Mouse (Mus musculus) midbrain, embryonic 14.5 days (tissue): ENCODE measurements around the gene Cdk12. TPM values are rescaled to one million over a fixed set of nuclear protein-coding genes. Genes with fewer than 3 reads are reported as not detected.
"Not testable (repeated sequence)": the region's sequence is repeated elsewhere in the genome, so short reads cannot be mapped to it uniquely, and the experiment has no call there.

Source experiments
- ATAC-seq: fragments of 200-750 bp; cut with Nextera tagmentation; 2 replicates; pipeline ENCODE4 v1.8.0; 2017; ENCODE audit warnings: moderate number of reproducible peaks, moderate library complexity; ENCODE audit not compliant: low FRiP score, low TSS enrichment
- DNase-seq: peaks from one replicate; pipeline ENCODE4 v3.0.0-alpha.2; 2015
- H3K27ac ChIP-seq: fragments of 300-500 bp; sonication (generic); replicated peaks from 2 replicates; pipeline ENCODE4 v1.5.1; 2014; ENCODE audit warnings: mild to moderate bottlenecking, low read depth, low read length, moderate library complexity
- H3K27me3 ChIP-seq: fragments of 300-500 bp; sonication (generic); 2 replicates; pipeline ENCODE4 v1.6.1; 2014; ENCODE audit warnings: low read length, control low read depth, mixed read lengths; ENCODE audit not compliant: control insufficient read depth, insufficient read depth
- H3K36me3 ChIP-seq: fragments of 300-500 bp; sonication (generic); 2 replicates; pipeline ENCODE4 v1.6.1; 2014; ENCODE audit warnings: low read length, control low read depth; ENCODE audit not compliant: control insufficient read depth, insufficient read depth
- H3K4me1 ChIP-seq: fragments of 300-500 bp; sonication (generic); 2 replicates; pipeline ENCODE4 v1.6.1; 2014; ENCODE audit warnings: mild to moderate bottlenecking, antibody characterized with exemption, low read length, control low read depth; ENCODE audit not compliant: control insufficient read depth, insufficient read depth
- H3K4me2 ChIP-seq: fragments of 300-500 bp; sonication (generic); 2 replicates; pipeline ENCODE4 v1.6.1; 2014; ENCODE audit warnings: mild to moderate bottlenecking, low read length, moderate library complexity
- H3K4me3 ChIP-seq: fragments of 300-500 bp; sonication (generic); replicated peaks from 2 replicates; pipeline ENCODE4 v1.5.1; 2014; ENCODE audit warnings: low read depth, low read length
- H3K9ac ChIP-seq: fragments of 300-500 bp; sonication (generic); replicated peaks from 2 replicates; pipeline ENCODE4 v1.6.1; 2014; ENCODE audit warnings: mild to moderate bottlenecking, low read length, moderate library complexity
- H3K9me3 ChIP-seq: fragments of 300-500 bp; sonication (generic); 2 replicates; pipeline ENCODE4 v1.6.1; 2016; ENCODE audit warnings: low read length, control low read depth, mixed read lengths; ENCODE audit not compliant: control insufficient read depth
- WGBS: fragments of 180-500 bp; shearing (Covaris S2); extraction: QIAGEN DNeasy Blood & Tissue Kit; methylation state at CpG from one replicate; pipeline ENCODE4 v1.1.7; 2014; 5-methylcytosine and 5-hydroxymethylcytosine counted together
- polyA plus RNA-seq: library from polyadenylated mRNA; unstranded; fragments of >200 nt; fragmentation: Nextera tagmentation; extraction: Ambion mirVana; gene quantifications from 2 replicates; pipeline ENCODE4 v1.2.1, GENCODE M21; 2014

Cdk12 gene
- polyA plus RNA-seq: 11.1 and 12.4 TPM in 2 replicates

GRCm38 (mm10) chr11:98202641-98203350, at the start of gene Cdk12:
TSS of gene Cdk12 (plus strand) at chr11:98203059.
- no peaks in the 10 kb centered on the region for H3K27me3 ChIP-seq
- DNase-seq (peak; percentile 80), ATAC-seq (peak; percentile 94)
- H3K36me3 ChIP-seq: peaks cover under 1% of the 10 kb centered on the region; the same call in 1 of the 2 replicates
- H3K27ac ChIP-seq: peak within 1 kb of the TSS; percentile 99
- peak within 1 kb of the TSS; percentile 95 for H3K9ac ChIP-seq
- H3K9me3 ChIP-seq: no peaks in the 10 kb centered on the region
- peaks cover 24% of the 10 kb centered on the region for H3K4me1 ChIP-seq
- under 1% methylated on average over 57 of the region's 63 CpGs for WGBS
- H3K4me3 ChIP-seq: peak within 1 kb of the TSS; percentile 92
- peak within 1 kb of the TSS; percentile 94 for H3K4me2 ChIP-seq

- Histone ChIP-seq H3K4me3 (no peak overlapping the region), H3K4me2 (no peak overlapping the region), H3K27ac (no peak overlapping the region), H3K9ac (no peak overlapping the region), H3K36me3 (peaks cover 55% of the 10 kb centered on the region), H3K4me1 (no peaks in the 10 kb centered on the region), H3K9me3 (no peaks in the 10 kb centered on the region), H3K27me3 (no peaks in the 10 kb centered on the region)
- no peak for DNase-seq
- ATAC-seq: no peak
- WGBS: 86% methylated on average over 6 of the region's 6 CpGs
Observed at GRCm38 (mm10) chr11:98155094-98155493, 47.8 kb upstream of the Cdk12 start.

GRCm38 (mm10) chr11:98168400-98168799, 34.5 kb upstream of the Cdk12 start:
- no peak for ATAC-seq
- 94% methylated on average over 1 of the region's 1 CpGs for WGBS
- Histone ChIP-seq H3K4me3 (no peak overlapping the region), H3K9ac (no peak overlapping the region), H3K4me1 (no peaks in the 10 kb centered on the region), H3K9me3 (no peaks in the 10 kb centered on the region), H3K27ac (no peak overlapping the region), H3K27me3 (no peaks in the 10 kb centered on the region), H3K36me3 (peaks cover 87% of the 10 kb centered on the region), H3K4me2 (no peak overlapping the region)
- no peak for DNase-seq

- H3K27ac ChIP-seq, ATAC-seq, H3K9ac ChIP-seq, H3K4me1 ChIP-seq, H3K9me3 ChIP-seq, H3K27me3 ChIP-seq, H3K4me2 ChIP-seq, H3K4me3 ChIP-seq, DNase-seq: not testable (repeated sequence)
- H3K36me3 ChIP-seq: peaks cover 69% of the 10 kb centered on the region
- WGBS: 93% methylated on average over 3 of the region's 3 CpGs
Observed at GRCm38 (mm10) chr11:98182149-98182548, 20.7 kb upstream of the Cdk12 start.

- no peak overlapping the region for H3K4me3 ChIP-seq
- no peak overlapping the region for H3K9ac ChIP-seq
- H3K27me3 ChIP-seq: no peaks in the 10 kb centered on the region
- H3K4me2 ChIP-seq: no peak overlapping the region
- H3K9me3 ChIP-seq: no peaks in the 10 kb centered on the region
- peaks cover 11% of the 10 kb centered on the region for H3K4me1 ChIP-seq
- DNase-seq (no peak), ATAC-seq (no peak)
- 93% methylated on average over 9 of the region's 9 CpGs for WGBS
- peaks cover 50% of the 10 kb centered on the region for H3K36me3 ChIP-seq
- no peak overlapping the region for H3K27ac ChIP-seq
Observed at GRCm38 (mm10) chr11:98187640-98188395, 15.0 kb upstream of the Cdk12 start.

GRCm38 (mm10) chr11:98190820-98191219, 12.0 kb upstream of the Cdk12 start:
- H3K4me1 ChIP-seq: peaks cover 16% of the 10 kb centered on the region
- peaks cover 30% of the 10 kb centered on the region for H3K36me3 ChIP-seq
- 95% methylated on average over 5 of the region's 5 CpGs for WGBS
- no peak overlapping the region for H3K4me3 ChIP-seq
- H3K27me3 ChIP-seq: no peaks in the 10 kb centered on the region
- ATAC-seq (no peak), DNase-seq (no peak)
- no peaks in the 10 kb centered on the region for H3K9me3 ChIP-seq
- H3K9ac ChIP-seq: no peak overlapping the region
- H3K4me2 ChIP-seq: no peak overlapping the region
- no peak overlapping the region for H3K27ac ChIP-seq

- no peaks in the 10 kb centered on the region for H3K27me3 ChIP-seq
- ATAC-seq (peak; percentile 95), DNase-seq (peak; percentile 98)
- peaks cover 16% of the 10 kb centered on the region for H3K4me1 ChIP-seq
- H3K9me3 ChIP-seq: no peaks in the 10 kb centered on the region
- peak within 1 kb of the TSS; percentile 83 for H3K9ac ChIP-seq
- peaks cover 17% of the 10 kb centered on the region for H3K36me3 ChIP-seq
- H3K27ac ChIP-seq: peak within 1 kb of the TSS; percentile 93
- H3K4me3 ChIP-seq: peak within 1 kb of the TSS; percentile 82
- H3K4me2 ChIP-seq: peak within 1 kb of the TSS; percentile 72
- under 1% methylated on average over 52 of the region's 53 CpGs for WGBS
Observed at GRCm38 (mm10) chr11:98192901-98193805, 9.7 kb upstream of the Cdk12 start, which contains the start of gene Med1. TSS of gene Med1 (minus strand) at chr11:98193293.
